Mouse (Mus musculus) hindbrain, embryonic 12.5 days (tissue): ENCODE results near the gene Gprc5d. TPM values are rescaled to one million over a fixed set of nuclear protein-coding genes. Genes with fewer than 3 reads are reported as not detected.

Source experiments
- ATAC-seq: fragments of 200-750 bp; cut with Nextera tagmentation; 2 replicates; pipeline ENCODE4 v1.8.0; 2017; ENCODE audit warnings: moderate TSS enrichment; ENCODE audit not compliant: low FRiP score
- H3K27ac ChIP-seq: fragments of 300-500 bp; sonication (generic); 2 replicates; pipeline ENCODE4 v1.5.1; 2016; ENCODE audit warnings: mild to moderate bottlenecking
- H3K27me3 ChIP-seq: fragments of 300-500 bp; sonication (generic); 2 replicates; pipeline ENCODE4 v1.6.1; 2016; ENCODE audit warnings: mild to moderate bottlenecking
- H3K36me3 ChIP-seq: fragments of 300-500 bp; sonication (generic); 2 replicates; pipeline ENCODE4 v1.6.1; 2016; ENCODE audit warnings: mild to moderate bottlenecking
- H3K4me1 ChIP-seq: fragments of 300-500 bp; sonication (generic); 2 replicates; pipeline ENCODE4 v1.6.1; 2016
- H3K4me2 ChIP-seq: fragments of 300-500 bp; sonication (generic); replicated peaks from 2 replicates; pipeline ENCODE4 v1.6.1; 2016; ENCODE audit warnings: mild to moderate bottlenecking
- H3K4me3 ChIP-seq: fragments of 300-500 bp; sonication (generic); 2 replicates; pipeline ENCODE4 v1.5.1; 2016; ENCODE audit warnings: mild to moderate bottlenecking
- H3K9ac ChIP-seq: fragments of 300-500 bp; sonication (generic); 2 replicates; pipeline ENCODE4 v1.6.1; 2016; ENCODE audit warnings: mild to moderate bottlenecking, moderate library complexity
- H3K9me3 ChIP-seq: fragments of 300-500 bp; sonication (generic); replicated peaks from 2 replicates; pipeline ENCODE4 v1.6.1; 2016; ENCODE audit warnings: mild to moderate bottlenecking
- WGBS: fragments of 180-500 bp; shearing (Covaris S2); methylation state at CpG from one replicate; pipeline ENCODE4 v1.1.7; 2016; 5-methylcytosine and 5-hydroxymethylcytosine counted together
- polyA plus RNA-seq: library from polyadenylated mRNA; unstranded; fragments of >200 nt; fragmentation: Nextera tagmentation; extraction: Ambion mirVana; gene quantifications from 2 replicates; pipeline ENCODE4 v1.2.1, GENCODE M21; 2016

Gene Gprc5d
- not detected in 2 replicates for polyA plus RNA-seq

GRCm38 (mm10) chr6:135118183-135118582 is at the start of gene Gprc5d:
Gprc5d (minus strand) TSS chr6:135118283.
- no peak within 1 kb of the TSS for H3K9ac ChIP-seq
- H3K27ac ChIP-seq, result no peak within 1 kb of the TSS
- WGBS, result 90% methylated on average over 5 of the region's 5 CpGs
- H3K27me3 ChIP-seq, result peaks cover 6% of the 10 kb centered on the region
- H3K36me3 ChIP-seq, result no peaks in the 10 kb centered on the region
- no peak for ATAC-seq
- peaks cover 1% of the 10 kb centered on the region; the same call in 1 of the 2 replicates for H3K4me1 ChIP-seq
- no peak within 1 kb of the TSS for H3K4me2 ChIP-seq
- H3K4me3 ChIP-seq, result no peak within 1 kb of the TSS
- no peaks in the 10 kb centered on the region for H3K9me3 ChIP-seq

DNA sequence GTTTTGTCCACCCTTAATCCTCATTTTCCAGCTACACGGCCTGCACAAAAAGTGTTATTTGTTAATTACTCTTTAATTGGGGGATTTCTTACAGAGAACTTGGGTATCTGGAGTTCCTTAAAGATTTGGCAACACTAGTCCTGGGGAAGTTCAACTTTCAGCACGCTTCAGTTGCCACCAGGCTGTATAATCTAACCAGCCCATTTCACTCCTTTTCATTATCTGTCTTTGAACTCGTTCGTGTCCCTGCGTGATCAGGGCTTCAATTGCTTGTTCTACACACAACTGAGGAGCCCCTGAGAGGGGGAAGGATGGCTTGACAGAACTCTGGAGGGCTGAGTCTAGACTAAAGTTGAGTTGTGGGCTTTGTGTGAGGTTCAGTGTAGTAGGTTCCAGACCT is 48.6 kb upstream of the Gprc5d start:
- H3K4me1 ChIP-seq, result peaks cover 8% of the 10 kb centered on the region
- 65% methylated on average over 5 of the region's 5 CpGs for WGBS
- no peak for ATAC-seq

DNA sequence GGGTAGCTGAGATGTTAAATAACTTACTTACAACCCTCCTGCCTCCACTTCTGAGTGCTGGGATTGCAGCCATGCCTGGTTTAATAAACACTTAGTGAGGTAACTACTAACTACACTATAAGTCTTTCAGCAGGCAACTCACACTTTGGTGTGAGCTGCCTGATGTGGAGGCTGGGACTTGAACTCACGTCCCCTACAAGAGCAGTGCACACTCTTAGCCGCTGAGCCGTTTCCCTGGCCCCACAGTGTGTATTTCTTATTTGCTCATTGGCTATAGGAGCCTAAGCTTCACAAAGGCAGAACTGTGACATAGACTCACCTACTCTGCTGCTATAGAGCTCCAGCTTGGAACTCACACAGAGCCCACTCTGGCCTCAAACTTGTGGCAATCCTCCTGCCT is 48.2 kb upstream of the Gprc5d start:
- 97% methylated on average over 3 of the region's 3 CpGs for whole genome bisulfite sequencing
- Histone ChIP-seq H3K27ac (no peak overlapping the region), H3K27me3 (peaks cover 5% of the 10 kb centered on the region; the same call in 1 of the 2 replicates), H3K36me3 (no peaks in the 10 kb centered on the region), H3K4me2 (no peak overlapping the region), H3K9ac (no peak overlapping the region), H3K9me3 (no peaks in the 10 kb centered on the region), H3K4me3 (no peak overlapping the region), H3K4me1 (peaks cover 8% of the 10 kb centered on the region)
- no peak for ATAC-seq

More for the DNA sequence above, 48.6 kb upstream of the Gprc5d start:
- Histone ChIP-seq H3K36me3 (no peaks in the 10 kb centered on the region), H3K9me3 (no peaks in the 10 kb centered on the region), H3K4me3 (no peak overlapping the region), H3K9ac (no peak overlapping the region), H3K27me3 (peaks cover 5% of the 10 kb centered on the region; the same call in 1 of the 2 replicates), H3K4me2 (no peak overlapping the region), H3K27ac (no peak overlapping the region)

GRCm38 (mm10) chr6:135165706-135166105 is 47.6 kb upstream of the Gprc5d start:
- H3K4me3 ChIP-seq, result no peak overlapping the region
- no peak overlapping the region for H3K4me2 ChIP-seq
- 85% methylated on average over 2 of the region's 2 CpGs for WGBS

DNA sequence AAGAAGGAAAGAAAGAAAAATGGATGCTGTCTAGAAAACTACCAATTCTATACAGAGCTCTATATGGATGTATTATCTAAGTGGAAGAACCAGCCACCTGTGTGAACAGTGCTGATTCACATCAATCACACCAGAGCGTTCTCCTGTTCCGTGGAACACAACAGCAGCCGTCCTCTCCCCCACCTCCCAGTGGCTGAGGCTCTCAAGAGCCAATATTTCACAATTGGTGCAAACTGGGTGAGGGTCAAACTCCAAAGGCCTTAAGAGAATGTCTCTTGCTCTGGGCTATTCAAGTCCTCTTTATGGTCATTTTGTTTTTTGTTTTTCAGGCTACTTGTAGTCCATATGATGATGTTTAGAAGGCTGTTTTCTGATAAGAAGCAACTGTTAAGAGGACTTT is 47.1 kb upstream of the Gprc5d start:
- Histone ChIP-seq H3K4me2 (no peak overlapping the region), H3K36me3 (no peaks in the 10 kb centered on the region), H3K27ac (no peak overlapping the region), H3K4me1 (peaks cover 8% of the 10 kb centered on the region), H3K4me3 (no peak overlapping the region), H3K9ac (no peak overlapping the region), H3K27me3 (peaks cover 5% of the 10 kb centered on the region; the same call in 1 of the 2 replicates), H3K9me3 (no peaks in the 10 kb centered on the region)
- ATAC-seq, result no peak
- 77% methylated on average over 3 of the region's 3 CpGs for WGBS

More at GRCm38 (mm10) chr6:135165706-135166105, 47.6 kb upstream of the Gprc5d start:
- no peaks in the 10 kb centered on the region for H3K36me3 ChIP-seq
- H3K9me3 ChIP-seq, result no peaks in the 10 kb centered on the region
- no peak for ATAC-seq
- H3K9ac ChIP-seq, result no peak overlapping the region
- peaks cover 5% of the 10 kb centered on the region; the same call in 1 of the 2 replicates for H3K27me3 ChIP-seq
- H3K27ac ChIP-seq, result no peak overlapping the region
- H3K4me1 ChIP-seq, result peaks cover 8% of the 10 kb centered on the region

GRCm38 (mm10) chr6:135162861-135163260 is 44.8 kb upstream of the Gprc5d start:
- Histone ChIP-seq H3K4me3 (no peak overlapping the region), H3K27me3 (peaks cover 5% of the 10 kb centered on the region; the same call in 1 of the 2 replicates), H3K27ac (no peak overlapping the region), H3K9ac (no peak overlapping the region), H3K4me1 (peaks cover 2% of the 10 kb centered on the region; the same call in 1 of the 2 replicates), H3K36me3 (no peaks in the 10 kb centered on the region), H3K4me2 (no peak overlapping the region), H3K9me3 (no peaks in the 10 kb centered on the region)
- ATAC-seq, result no peak
- 79% methylated on average over 4 of the region's 4 CpGs for WGBS

DNA sequence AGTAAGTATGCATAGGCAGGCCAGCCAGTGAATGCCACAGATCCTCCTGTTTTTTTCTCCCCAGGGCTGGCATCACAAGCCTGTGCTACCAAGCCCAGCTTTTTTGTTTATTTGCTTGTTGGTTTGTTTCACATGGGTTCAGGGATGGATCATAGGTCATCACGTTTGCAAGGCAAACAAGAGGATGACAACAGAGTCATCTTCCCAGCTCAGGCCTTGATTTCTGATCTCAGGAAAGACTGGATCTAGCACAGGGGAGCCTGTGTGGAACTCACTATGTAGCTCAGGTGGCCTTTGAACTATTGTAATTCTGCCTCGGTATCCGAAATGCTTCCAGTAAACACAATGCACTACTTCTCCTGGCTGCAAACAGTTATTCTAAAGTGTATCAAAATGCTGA is 44.2 kb upstream of the Gprc5d start:
- no peaks in the 10 kb centered on the region for H3K36me3 ChIP-seq
- H3K4me1 ChIP-seq, result no peaks in the 10 kb centered on the region; the same call in 1 of the 2 replicates
- H3K27ac ChIP-seq, result no peak overlapping the region
- H3K4me2 ChIP-seq, result no peak overlapping the region
- no peak overlapping the region for H3K9ac ChIP-seq
- no peaks in the 10 kb centered on the region for H3K9me3 ChIP-seq
- no peak overlapping the region for H3K4me3 ChIP-seq
- 84% methylated on average over 3 of the region's 3 CpGs for WGBS
- H3K27me3 ChIP-seq, result peaks cover 2% of the 10 kb centered on the region; the same call in 1 of the 2 replicates
- no peak for ATAC-seq

- no peak overlapping the region for H3K27ac ChIP-seq
- ATAC-seq, result no peak
- H3K4me1 ChIP-seq, result no peaks in the 10 kb centered on the region
- no peaks in the 10 kb centered on the region for H3K36me3 ChIP-seq
- no peak overlapping the region for H3K4me2 ChIP-seq
- H3K9me3 ChIP-seq, result no peaks in the 10 kb centered on the region
- WGBS, result 80% methylated on average over 4 of the region's 4 CpGs
- no peak overlapping the region for H3K4me3 ChIP-seq
- no peak overlapping the region for H3K9ac ChIP-seq
- no peaks in the 10 kb centered on the region for H3K27me3 ChIP-seq
Measured at GRCm38 (mm10) chr6:135161356-135161755, 43.3 kb upstream of the Gprc5d start.

DNA sequence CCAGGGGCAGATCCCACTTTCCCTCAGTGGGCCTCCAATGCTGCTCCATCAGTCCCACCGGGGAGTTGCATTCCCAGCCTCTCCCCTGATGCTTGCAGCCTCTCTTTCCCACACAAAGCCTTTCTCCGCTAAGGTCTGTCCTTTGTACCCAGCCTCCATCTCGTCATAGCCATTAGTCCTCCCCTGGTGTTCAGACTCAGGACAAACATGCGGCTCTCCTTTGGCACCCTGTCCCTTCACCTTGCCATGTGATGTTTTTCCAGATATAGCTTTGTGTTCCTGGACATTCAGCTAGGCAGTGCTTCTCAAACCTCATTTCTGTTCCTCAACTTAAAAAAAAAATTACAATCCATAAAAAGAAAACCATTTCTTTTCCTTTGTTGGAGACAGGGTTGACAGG is 40.4 kb upstream of the Gprc5d start:
- Histone ChIP-seq H3K27me3 (no peaks in the 10 kb centered on the region), H3K4me1 (no peaks in the 10 kb centered on the region), H3K9ac (no peak overlapping the region), H3K9me3 (no peaks in the 10 kb centered on the region), H3K27ac (no peak overlapping the region), H3K4me2 (no peak overlapping the region), H3K4me3 (no peak overlapping the region), H3K36me3 (no peaks in the 10 kb centered on the region)
- 30% methylated on average over 4 of the region's 4 CpGs for WGBS
- no peak for ATAC-seq

DNA sequence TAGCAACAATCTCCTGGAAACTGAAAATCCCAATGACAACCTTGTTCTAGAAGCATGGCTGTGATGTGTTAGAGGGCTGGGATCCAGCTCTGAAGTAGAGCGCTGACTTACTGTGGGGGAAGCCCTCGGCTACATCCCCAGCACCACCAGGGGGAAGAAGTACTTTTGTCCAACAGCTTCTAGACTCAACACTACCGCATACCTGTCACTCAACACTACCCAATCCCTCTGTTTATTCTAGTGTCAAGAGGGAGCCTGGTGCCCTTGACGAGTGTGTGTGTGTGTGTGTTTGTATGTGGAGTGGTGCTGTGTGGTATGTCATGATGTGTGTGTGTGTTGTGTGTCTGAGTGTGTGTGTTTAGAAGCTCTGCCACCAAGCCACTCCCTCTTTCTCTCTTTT is 39.4 kb upstream of the Gprc5d start:
- no peak overlapping the region for H3K4me3 ChIP-seq
- no peaks in the 10 kb centered on the region for H3K9me3 ChIP-seq
- H3K36me3 ChIP-seq, result no peaks in the 10 kb centered on the region
- WGBS, result 67% methylated on average over 4 of the region's 4 CpGs
- no peak for ATAC-seq
- H3K4me2 ChIP-seq, result no peak overlapping the region
- no peak overlapping the region for H3K27ac ChIP-seq
- H3K9ac ChIP-seq, result no peak overlapping the region
- no peaks in the 10 kb centered on the region for H3K27me3 ChIP-seq
- H3K4me1 ChIP-seq, result no peaks in the 10 kb centered on the region

- no peak for ATAC-seq
- Histone ChIP-seq H3K4me3 (no peak overlapping the region), H3K27ac (no peak overlapping the region), H3K9ac (no peak overlapping the region), H3K9me3 (no peaks in the 10 kb centered on the region), H3K27me3 (no peaks in the 10 kb centered on the region), H3K4me2 (no peak overlapping the region), H3K4me1 (no peaks in the 10 kb centered on the region), H3K36me3 (no peaks in the 10 kb centered on the region)
- WGBS, result 87% methylated on average over 8 of the region's 8 CpGs
Measured at GRCm38 (mm10) chr6:135156597-135156996, 38.5 kb upstream of the Gprc5d start.

- Histone ChIP-seq H3K4me1 (no peaks in the 10 kb centered on the region), H3K9ac (no peak overlapping the region), H3K4me3 (no peak overlapping the region), H3K4me2 (no peak overlapping the region), H3K27ac (no peak overlapping the region), H3K9me3 (no peaks in the 10 kb centered on the region), H3K36me3 (no peaks in the 10 kb centered on the region), H3K27me3 (no peaks in the 10 kb centered on the region)
- no peak for ATAC-seq
- 88% methylated on average over 5 of the region's 5 CpGs for WGBS
Measured at GRCm38 (mm10) chr6:135153719-135154118, 35.6 kb upstream of the Gprc5d start.

GRCm38 (mm10) chr6:135150311-135150710 is 32.2 kb upstream of the Gprc5d start:
- no peak overlapping the region for H3K9ac ChIP-seq
- no peaks in the 10 kb centered on the region for H3K4me1 ChIP-seq
- no peaks in the 10 kb centered on the region for H3K27me3 ChIP-seq
- H3K9me3 ChIP-seq, result no peaks in the 10 kb centered on the region
- no peak overlapping the region for H3K27ac ChIP-seq
- 43% methylated on average over 5 of the region's 5 CpGs for WGBS
- no peaks in the 10 kb centered on the region for H3K36me3 ChIP-seq
- H3K4me2 ChIP-seq, result no peak overlapping the region
- no peak for ATAC-seq
- no peak overlapping the region for H3K4me3 ChIP-seq
